Mouse (Mus musculus): Measurements from ENCODE around the gene Commd4. TPM values are rescaled to one million over a fixed set of nuclear protein-coding genes. Genes with fewer than 3 reads are reported as not detected.
A peak's percentile ranks its signal among the peaks of the same experiment; 100 is the strongest.

The Commd4 gene
- polyA plus RNA-seq, 1 experiment from 2014 or later: 69.1 TPM

- Histone ChIP-seq H3K36me3 (peaks cover 69% of the 10 kb centered on the region), H3K9me3 (no peaks in the 10 kb centered on the region), H3K27ac (replicated peaks) (no peak overlapping the region), H3K4me2 (no peak overlapping the region), H3K9ac (no peak overlapping the region), H3K4me3 (no peak overlapping the region), H3K4me1 (no peaks in the 10 kb centered on the region), H3K27me3 (replicated peaks) (no peaks in the 10 kb centered on the region)
- 75% methylated on average over 17 of the region's 17 CpGs for WGBS
- no peak for ATAC-seq (ENCODE audit: extremely low read depth, insufficient number of reproducible peaks, low FRiP score, low TSS enrichment)
Observed at GRCm38 (mm10) chr9:57141417-57142353, 16.4 kb downstream of the Commd4 start.

GRCm38 (mm10) chr9:57139571-57139970, 18.6 kb downstream of the Commd4 start:
- Histone ChIP-seq H3K4me3 (no peak overlapping the region), H3K9me3 (no peaks in the 10 kb centered on the region), H3K36me3 (peaks cover 87% of the 10 kb centered on the region), H3K27me3 (replicated peaks) (no peaks in the 10 kb centered on the region), H3K9ac (no peak overlapping the region), H3K4me1 (no peaks in the 10 kb centered on the region), H3K4me2 (no peak overlapping the region), H3K27ac (replicated peaks) (no peak overlapping the region)
- 75% methylated on average over 5 of the region's 5 CpGs for WGBS
- no peak for ATAC-seq (ENCODE audit: extremely low read depth, insufficient number of reproducible peaks, low FRiP score, low TSS enrichment)

- H3K9me3 ChIP-seq: no peaks in the 10 kb centered on the region
- no peak overlapping the region for H3K4me3 ChIP-seq
- no peak overlapping the region for H3K4me2 ChIP-seq
- H3K36me3 ChIP-seq: peaks cover 87% of the 10 kb centered on the region
- no peaks in the 10 kb centered on the region for H3K4me1 ChIP-seq
- no peaks in the 10 kb centered on the region for H3K27me3 ChIP-seq (replicated peaks)
- no peak overlapping the region for H3K27ac ChIP-seq (replicated peaks)
- 89% methylated on average over 9 of the region's 9 CpGs for WGBS
- H3K9ac ChIP-seq: no peak overlapping the region
- no peak for ATAC-seq (ENCODE audit: extremely low read depth, insufficient number of reproducible peaks, low FRiP score, low TSS enrichment)
Observed at GRCm38 (mm10) chr9:57139110-57139509, 19.0 kb downstream of the Commd4 start.

DNA sequence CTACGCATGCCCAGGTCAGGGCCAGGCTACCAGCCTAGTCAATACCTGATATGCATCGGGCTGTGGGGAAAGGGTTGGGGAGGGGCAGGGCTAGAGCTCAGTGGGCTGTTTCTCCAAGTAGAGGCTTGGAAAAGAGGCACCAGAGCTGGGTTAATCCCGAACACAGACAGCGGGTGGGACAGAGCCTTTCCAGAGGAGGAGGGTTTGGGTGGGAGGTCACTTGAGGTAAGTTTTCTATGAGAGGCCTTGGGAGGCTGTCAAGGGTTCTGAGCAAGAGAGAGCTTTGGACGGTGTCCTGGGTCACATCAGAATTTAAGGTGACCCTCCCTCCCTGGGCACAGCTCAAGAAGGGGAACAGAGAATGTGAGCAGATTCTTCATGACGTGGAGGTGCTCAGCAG, 19.6 kb downstream of the Commd4 start:
- 91% methylated on average over 6 of the region's 6 CpGs for WGBS
- no peak overlapping the region for H3K4me2 ChIP-seq

DNA sequence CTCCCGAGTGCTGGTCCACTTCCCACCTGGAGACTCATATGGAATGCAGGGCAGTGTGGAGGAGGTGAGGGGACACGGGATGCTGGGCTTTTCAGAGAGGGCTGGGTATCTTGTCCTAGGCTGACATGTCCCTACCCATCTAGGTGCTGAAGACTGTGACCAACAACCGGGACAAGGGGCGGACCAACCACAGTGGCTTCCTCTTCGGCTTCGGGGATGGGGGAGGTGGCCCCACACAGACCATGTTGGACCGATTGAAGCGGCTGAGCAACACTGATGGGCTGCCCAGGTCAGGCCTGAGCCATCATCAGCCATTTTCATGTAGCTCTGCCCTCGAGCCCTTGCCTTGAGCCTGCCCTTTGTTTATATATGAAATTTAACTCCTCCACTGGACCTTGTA, 20.4 kb downstream of the Commd4 start:
- peaks cover 89% of the 10 kb centered on the region for H3K36me3 ChIP-seq
- H3K27me3 ChIP-seq (replicated peaks): no peaks in the 10 kb centered on the region
- H3K27ac ChIP-seq (replicated peaks): no peak overlapping the region
- no peak overlapping the region for H3K4me3 ChIP-seq
- H3K4me1 ChIP-seq: no peaks in the 10 kb centered on the region
- WGBS: 81% methylated on average over 9 of the region's 9 CpGs
- no peak overlapping the region for H3K9ac ChIP-seq
- no peak for ATAC-seq (ENCODE audit: extremely low read depth, insufficient number of reproducible peaks, low FRiP score, low TSS enrichment)
- no peaks in the 10 kb centered on the region for H3K9me3 ChIP-seq
- no peak overlapping the region for H3K4me2 ChIP-seq

More for the DNA sequence above, 19.6 kb downstream of the Commd4 start:
- ATAC-seq (ENCODE audit: extremely low read depth, insufficient number of reproducible peaks, low FRiP score, low TSS enrichment): no peak
- H3K27me3 ChIP-seq (replicated peaks): no peaks in the 10 kb centered on the region
- H3K27ac ChIP-seq (replicated peaks): no peak overlapping the region
- no peaks in the 10 kb centered on the region for H3K4me1 ChIP-seq
- no peak overlapping the region for H3K4me3 ChIP-seq
- no peaks in the 10 kb centered on the region for H3K9me3 ChIP-seq
- no peak overlapping the region for H3K9ac ChIP-seq
- H3K36me3 ChIP-seq: peaks cover 87% of the 10 kb centered on the region

DNA sequence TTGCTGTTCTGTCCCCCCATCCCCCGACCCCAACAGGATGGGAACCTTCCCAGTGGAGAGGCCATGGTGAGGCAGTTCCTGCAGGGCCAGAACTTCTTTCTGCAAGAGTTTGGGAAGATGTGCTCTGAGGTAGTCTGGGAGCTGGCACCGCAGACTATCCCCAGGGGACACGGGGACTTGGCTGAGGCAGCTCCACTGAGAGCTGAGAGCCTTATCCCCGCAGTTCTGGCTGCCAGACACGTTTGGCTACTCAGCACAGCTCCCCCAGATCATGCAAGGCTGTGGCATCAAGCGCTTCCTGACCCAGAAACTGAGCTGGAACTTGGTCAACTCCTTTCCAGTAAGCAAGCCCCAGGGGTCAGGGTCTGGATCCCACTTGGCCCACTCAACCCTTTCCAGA, 20.9 kb downstream of the Commd4 start:
- 85% methylated on average over 6 of the region's 6 CpGs for WGBS
- Histone ChIP-seq H3K4me3 (no peak overlapping the region), H3K9me3 (no peaks in the 10 kb centered on the region), H3K4me1 (no peaks in the 10 kb centered on the region), H3K4me2 (no peak overlapping the region), H3K9ac (no peak overlapping the region), H3K27me3 (replicated peaks) (no peaks in the 10 kb centered on the region), H3K27ac (replicated peaks) (no peak overlapping the region), H3K36me3 (peaks cover 91% of the 10 kb centered on the region)
- ATAC-seq (ENCODE audit: extremely low read depth, insufficient number of reproducible peaks, low FRiP score, low TSS enrichment): no peak

- peaks cover 15% of the 10 kb centered on the region for H3K4me1 ChIP-seq
- peak within 1 kb of the TSS; percentile 95 for H3K4me2 ChIP-seq
- peak within 1 kb of the TSS; percentile 98 for H3K27ac ChIP-seq (replicated peaks)
- H3K9ac ChIP-seq: peak within 1 kb of the TSS; percentile 92
- peak within 1 kb of the TSS; percentile 89 for H3K4me3 ChIP-seq
- H3K27me3 ChIP-seq (replicated peaks): no peaks in the 10 kb centered on the region
- H3K36me3 ChIP-seq: peaks cover 61% of the 10 kb centered on the region
- H3K9me3 ChIP-seq: no peaks in the 10 kb centered on the region
- WGBS: under 1% methylated on average over 58 of the region's 58 CpGs
- ATAC-seq (ENCODE audit: extremely low read depth, insufficient number of reproducible peaks, low FRiP score, low TSS enrichment): peak; percentile 88
Observed at GRCm38 (mm10) chr9:57130577-57131433, 27.3 kb downstream of the Commd4 start, which contains the start of gene Man2c1. Man2c1 (plus strand) TSS chr9:57130690.

DNA sequence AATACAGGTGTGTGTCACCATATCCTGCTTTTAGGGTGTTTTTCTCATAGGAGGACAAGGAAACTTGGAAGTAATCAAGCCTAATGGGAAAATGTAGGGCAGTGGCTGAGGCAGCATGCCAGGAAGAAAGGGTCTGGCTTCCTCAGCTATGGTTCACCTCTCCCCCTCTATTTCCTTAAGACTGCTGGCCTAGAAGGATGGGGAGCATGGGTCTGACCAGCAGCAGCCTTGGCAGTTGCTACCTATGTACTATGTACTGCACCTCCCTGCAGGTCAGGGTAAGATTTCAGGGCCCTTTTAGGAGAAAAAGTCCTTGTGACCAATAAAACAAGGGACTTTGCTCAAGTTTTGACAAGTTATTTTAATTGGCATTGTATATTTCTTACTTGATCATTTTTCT, 28.5 kb downstream of the Commd4 start:
- peaks cover 15% of the 10 kb centered on the region for H3K4me1 ChIP-seq
- no peak overlapping the region for H3K27ac ChIP-seq (replicated peaks)
- H3K27me3 ChIP-seq (replicated peaks): no peaks in the 10 kb centered on the region
- H3K4me3 ChIP-seq: peak overlapping the region; percentile 89
- H3K36me3 ChIP-seq: peaks cover 61% of the 10 kb centered on the region
- no peaks in the 10 kb centered on the region for H3K9me3 ChIP-seq
- H3K9ac ChIP-seq: peak overlapping the region; percentile 92
- ATAC-seq (ENCODE audit: extremely low read depth, insufficient number of reproducible peaks, low FRiP score, low TSS enrichment): no peak
- H3K4me2 ChIP-seq: peak overlapping the region; percentile 95

GRCm38 (mm10) chr9:57117261-57117755, 40.8 kb downstream of the Commd4 start:
- no peak overlapping the region for H3K4me3 ChIP-seq
- H3K9me3 ChIP-seq: no peaks in the 10 kb centered on the region
- H3K4me1 ChIP-seq: no peaks in the 10 kb centered on the region
- WGBS: 93% methylated on average over 13 of the region's 13 CpGs
- peaks cover 96% of the 10 kb centered on the region for H3K36me3 ChIP-seq
- H3K9ac ChIP-seq: no peak overlapping the region
- no peak for ATAC-seq (ENCODE audit: extremely low read depth, insufficient number of reproducible peaks, low FRiP score, low TSS enrichment)
- H3K27ac ChIP-seq (replicated peaks): no peak overlapping the region
- H3K27me3 ChIP-seq (replicated peaks): no peaks in the 10 kb centered on the region
- H3K4me2 ChIP-seq: no peak overlapping the region

All from heart, embryonic 13.5 days (tissue).